In the genomic region with DNA sequence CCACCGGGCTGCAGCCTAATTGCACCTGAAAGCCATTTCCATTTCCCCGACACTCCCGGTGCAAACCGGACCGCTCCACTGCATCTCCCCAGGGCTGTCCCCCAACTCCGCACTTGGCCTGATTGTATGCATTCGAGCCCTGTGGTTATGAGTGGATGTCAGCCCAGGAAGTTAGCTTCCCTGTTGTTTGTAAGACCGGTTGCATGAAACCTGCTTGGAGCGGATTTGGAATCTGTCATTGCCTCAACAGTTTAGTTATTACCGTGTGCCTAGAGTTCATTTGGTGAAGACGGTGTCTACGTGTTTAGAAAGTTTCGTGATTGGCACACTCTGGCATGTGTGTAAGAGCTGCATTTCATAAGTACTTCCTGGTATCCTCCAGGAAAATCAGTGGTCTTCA, we compare ENCODE assay signal across 8 mouse cellular contexts. TPM values are rescaled to one million over a fixed set of nuclear protein-coding genes. Genes with fewer than 3 reads are reported as not detected.
DNase-seq lines count a peak whose midpoint lies in the region; ATAC-seq lines count a peak whose summit lies in the region.

No protein-coding gene starts in this region.

- DNase-seq in cerebellum, postnatal 14 days: no peak
- peak; percentile 15 for DNase-seq in ovary, postnatal 10 days (ENCODE audit: low spot score)
- no peak for DNase-seq in ovary, postnatal 14 days (ENCODE audit: low spot score)
- peak; percentile 64 for DNase-seq in gonadal fat pad, adult 2 months (ENCODE audit: low read depth)
- DNase-seq in spleen, postnatal 4 days (ENCODE audit: low spot score in 2 of 2): no peak
- no peak for DNase-seq in cerebellum, adult 11-12 months

- H3K4me2 ChIP-seq in lung, embryonic 15.5 days: peak overlapping the region; percentile 87

- H3K27me3 ChIP-seq in lung, embryonic 15.5 days: no peaks in the 10 kb centered on the region; the same call in 1 of the 2 replicates

- peak overlapping the region; percentile 90 for H3K4me3 ChIP-seq in lung, embryonic 15.5 days

- peak overlapping the region; percentile 69 for H3K27ac ChIP-seq in lung, embryonic 15.5 days

- H3K4me1 ChIP-seq in lung, embryonic 15.5 days: peaks cover 14% of the 10 kb centered on the region

- ATAC-seq in cerebellum, adult (ENCODE audit: insufficient number of reproducible peaks, low FRiP score, low TSS enrichment): peak; percentile 14
- peak; percentile 8; the same call in 1 of the 2 replicates for ATAC-seq in lung, embryonic 15.5 days (ENCODE audit: borderline replicate concordance, extremely low read depth, low FRiP score, low TSS enrichment)

- no peaks in the 10 kb centered on the region for H3K9me3 ChIP-seq in lung, embryonic 15.5 days

- H3K36me3 ChIP-seq in lung, embryonic 15.5 days: peaks cover 30% of the 10 kb centered on the region

- under 1% methylated on average over 13 of the region's 13 CpGs for WGBS in lung, embryonic 15.5 days

- peak overlapping the region; percentile 84 for H3K9ac ChIP-seq in lung, embryonic 15.5 days

RNA-seq across cellular contexts. Expression of a gene that starts 0.5 kb away (rescaled TPM):
- polyA plus RNA-seq in gonadal fat pad, adult 2 months (2012; rRNA removed): 39.6 and 57.7 TPM in 2 replicates
- polyA plus RNA-seq in lung, embryonic 15.5 days (2015; fragmentation: Nextera tagmentation; extraction: Ambion mirVana): 60.6 and 60.8 TPM in 2 replicates

RNA-seq across cellular contexts. Expression of a gene that starts 4.9 kb away (rescaled TPM):
- polyA plus RNA-seq in gonadal fat pad, adult 2 months (2012; rRNA removed): 11.9 and 14.9 TPM in 2 replicates
- polyA plus RNA-seq in lung, embryonic 15.5 days (2015; fragmentation: Nextera tagmentation; extraction: Ambion mirVana): 35.5 and 35.7 TPM in 2 replicates

Comparison
In these comparisons a context has a peak if more than half of its experiments do, and no peak if none do; other contexts are left out.
1. DNase-seq: peak in ovary, postnatal 10 days (single experiment) and gonadal fat pad, adult 2 months (single experiment); none in cerebellum, postnatal 14 days (0 of 2), ovary, postnatal 14 days (single experiment), spleen, postnatal 4 days (0 of 2) and cerebellum, adult 11-12 months (single experiment).